Mouse (Mus musculus) hindbrain, postnatal 0 days (tissue): ENCODE measurements at regions not wholly inside any gene's neighbourhood (a gene's known extent, or its start where the extent isn't known, plus 50 kb on each side); places are given as distances from the start of the nearest gene placed in this dataset.

Experiments
- ATAC-seq: fragments of 200-750 bp; cut with Nextera tagmentation; 2 replicates; pipeline ENCODE4 v1.8.0; 2017; ENCODE audit warnings: mild to moderate bottlenecking, moderate TSS enrichment, moderate library complexity
- DNase-seq: peaks from one replicate; pipeline ENCODE4 v3.0.0-alpha.2; 2015; ENCODE audit warnings: low spot score
- H3K27ac ChIP-seq: fragments of 300-500 bp; sonication (generic); 2 replicates; pipeline ENCODE4 v1.5.1; 2014; ENCODE audit warnings: mild to moderate bottlenecking
- H3K27me3 ChIP-seq: fragments of 300-500 bp; sonication (generic); 2 replicates; pipeline ENCODE4 v1.6.1; 2014; ENCODE audit warnings: low read length, mixed read lengths; ENCODE audit not compliant: insufficient read depth
- H3K36me3 ChIP-seq: fragments of 300-500 bp; sonication (generic); 2 replicates; pipeline ENCODE4 v1.6.1; 2014; ENCODE audit warnings: low read length, mixed read lengths; ENCODE audit not compliant: insufficient read depth
- H3K4me1 ChIP-seq: fragments of 300-500 bp; sonication (generic); 2 replicates; pipeline ENCODE4 v1.6.1; 2014; ENCODE audit warnings: antibody characterized with exemption, low read length, mixed read lengths; ENCODE audit not compliant: insufficient read depth
- H3K4me2 ChIP-seq: fragments of 300-500 bp; sonication (generic); 2 replicates; pipeline ENCODE4 v1.6.1; 2014; ENCODE audit warnings: low read depth, mild to moderate bottlenecking, low read length, moderate library complexity, mixed read lengths
- H3K4me3 ChIP-seq: fragments of 300-500 bp; sonication (generic); 2 replicates; pipeline ENCODE4 v1.5.1; 2014; ENCODE audit warnings: low read length
- H3K9ac ChIP-seq: fragments of 300-500 bp; sonication (generic); replicated peaks from 2 replicates; pipeline ENCODE4 v1.6.1; 2014; ENCODE audit warnings: mild to moderate bottlenecking, low read length, moderate library complexity, mixed read lengths
- H3K9me3 ChIP-seq: fragments of 300-500 bp; sonication (generic); 2 replicates; pipeline ENCODE4 v1.6.1; 2016; ENCODE audit warnings: low read length, mixed read lengths
- CTCF ChIP-seq: IDR thresholded peaks from 2 replicates; pipeline ENCODE4 v1.5.1; 2016; ENCODE audit warnings: antibody characterized with exemption, control low read depth, low read depth
- WGBS: fragments of 180-500 bp; shearing (Covaris S2); extraction: QIAGEN DNeasy Blood & Tissue Kit; methylation state at CpG from one replicate; pipeline ENCODE4 v1.1.7; 2014; 5-methylcytosine and 5-hydroxymethylcytosine counted together

DNA sequence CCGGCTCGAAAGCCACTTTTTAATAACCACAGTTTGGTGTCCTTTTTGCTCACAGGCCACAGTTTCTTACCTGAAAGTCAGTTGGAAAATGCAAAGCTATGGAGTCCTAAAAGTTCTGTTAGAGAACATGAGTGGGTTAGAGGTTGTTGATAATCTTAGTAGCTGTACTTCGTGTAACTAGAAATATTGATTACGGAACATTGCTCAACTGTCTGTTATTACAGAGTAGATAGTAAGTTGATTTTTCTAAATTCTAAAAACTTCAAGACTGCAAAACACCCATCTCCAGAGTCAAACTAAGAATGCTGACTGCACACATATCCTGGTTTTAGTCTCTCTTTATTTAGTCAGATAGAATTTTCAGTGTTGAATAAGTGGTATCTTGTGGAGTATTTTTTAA, 111.0 kb downstream of the Slc38a4 start:
- Histone ChIP-seq H3K4me3 (no peak overlapping the region), H3K4me1 (no peaks in the 10 kb centered on the region), H3K4me2 (no peak overlapping the region), H3K9me3 (no peaks in the 10 kb centered on the region), H3K27me3 (no peaks in the 10 kb centered on the region), H3K27ac (no peak overlapping the region), H3K36me3 (no peaks in the 10 kb centered on the region), H3K9ac (no peak overlapping the region)
- ATAC-seq (no peak), DNase-seq (no peak)
- 93% methylated on average over 4 of the region's 4 CpGs for WGBS
- TF ChIP-seq CTCF: no peak

DNA sequence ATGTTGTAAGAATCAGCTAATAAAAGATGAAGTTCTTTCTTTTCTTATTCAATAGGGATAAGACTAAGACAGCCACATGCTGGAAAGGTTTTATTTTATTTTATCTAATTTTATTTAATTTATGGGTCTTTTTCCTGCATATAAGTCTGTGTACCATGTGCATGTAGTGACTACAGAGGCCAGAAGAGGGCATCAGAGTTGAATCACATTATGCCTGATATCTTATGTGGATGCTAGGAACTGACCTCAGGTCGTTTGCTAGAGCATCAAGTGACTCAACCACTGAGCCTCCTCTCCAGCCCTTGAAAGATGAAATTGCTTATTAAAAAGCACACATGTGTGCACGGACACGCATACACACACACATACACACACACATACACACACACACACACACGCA, 113.1 kb downstream of the Slc38a4 start:
- WGBS: 88% methylated on average over 4 of the region's 4 CpGs
- Histone ChIP-seq H3K4me3 (no peak overlapping the region), H3K36me3 (no peaks in the 10 kb centered on the region), H3K27me3 (no peaks in the 10 kb centered on the region), H3K27ac (no peak overlapping the region), H3K9ac (no peak overlapping the region), H3K4me2 (no peak overlapping the region), H3K9me3 (no peaks in the 10 kb centered on the region), H3K4me1 (no peaks in the 10 kb centered on the region)
- peak; percentile 35 for TF ChIP-seq CTCF
- DNase-seq: no peak
- ATAC-seq: no peak

DNA sequence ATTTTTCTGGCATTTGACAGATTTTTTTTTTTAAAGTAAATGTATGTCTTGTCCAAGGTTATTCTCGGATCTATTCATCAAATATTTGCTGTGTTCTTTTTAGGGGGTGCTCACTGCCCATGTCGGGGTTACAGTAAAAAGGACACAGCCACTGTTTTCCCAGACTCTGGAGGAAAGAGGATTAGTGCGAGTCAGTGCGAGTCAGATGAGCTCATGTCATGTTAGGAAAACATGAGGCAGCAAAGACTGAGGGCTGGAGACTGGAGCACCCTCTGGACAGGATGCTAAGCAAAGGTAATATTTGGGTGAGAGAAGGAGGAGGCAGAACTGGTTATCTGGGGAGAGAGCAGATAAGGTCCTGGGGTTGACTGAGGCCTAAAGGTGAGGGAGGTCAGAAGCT, 117.3 kb downstream of the Slc38a4 start:
- no peaks in the 10 kb centered on the region for H3K36me3 ChIP-seq
- WGBS: 87% methylated on average over 4 of the region's 4 CpGs
- H3K27ac ChIP-seq: no peak overlapping the region
- no peak overlapping the region for H3K9ac ChIP-seq
- no peaks in the 10 kb centered on the region for H3K9me3 ChIP-seq
- no peak for TF ChIP-seq CTCF
- no peaks in the 10 kb centered on the region for H3K27me3 ChIP-seq
- no peak overlapping the region for H3K4me2 ChIP-seq
- DNase-seq: no peak
- no peaks in the 10 kb centered on the region for H3K4me1 ChIP-seq
- ATAC-seq: no peak
- H3K4me3 ChIP-seq: no peak overlapping the region

DNA sequence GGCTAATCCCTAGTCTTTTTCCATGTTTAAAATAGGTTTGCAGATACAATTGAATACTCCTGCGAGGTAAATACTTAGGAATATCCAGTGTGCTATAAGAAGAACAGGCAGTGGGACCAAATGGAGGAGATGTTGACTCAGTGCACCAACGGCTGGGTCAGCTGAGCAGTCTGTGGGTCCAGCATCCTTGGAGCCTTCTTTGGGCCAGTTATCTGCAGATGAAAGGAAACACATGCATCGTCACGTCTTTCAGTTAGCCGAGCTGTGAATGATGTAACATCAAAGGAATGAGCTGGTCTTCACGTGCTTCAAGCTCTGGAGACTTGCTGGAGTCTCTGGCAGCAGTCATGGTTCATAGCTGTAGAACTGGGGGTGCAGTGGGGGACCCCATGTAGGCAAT, 118.1 kb downstream of the Slc38a4 start:
- 87% methylated on average over 6 of the region's 6 CpGs for WGBS
- no peak overlapping the region for H3K4me3 ChIP-seq
- H3K4me1 ChIP-seq: no peaks in the 10 kb centered on the region
- ATAC-seq (no peak), DNase-seq (no peak)
- no peak overlapping the region for H3K9ac ChIP-seq
- H3K9me3 ChIP-seq: no peaks in the 10 kb centered on the region
- no peak overlapping the region for H3K27ac ChIP-seq
- no peak overlapping the region for H3K4me2 ChIP-seq
- H3K27me3 ChIP-seq: no peaks in the 10 kb centered on the region
- no peak for TF ChIP-seq CTCF
- H3K36me3 ChIP-seq: no peaks in the 10 kb centered on the region

DNA sequence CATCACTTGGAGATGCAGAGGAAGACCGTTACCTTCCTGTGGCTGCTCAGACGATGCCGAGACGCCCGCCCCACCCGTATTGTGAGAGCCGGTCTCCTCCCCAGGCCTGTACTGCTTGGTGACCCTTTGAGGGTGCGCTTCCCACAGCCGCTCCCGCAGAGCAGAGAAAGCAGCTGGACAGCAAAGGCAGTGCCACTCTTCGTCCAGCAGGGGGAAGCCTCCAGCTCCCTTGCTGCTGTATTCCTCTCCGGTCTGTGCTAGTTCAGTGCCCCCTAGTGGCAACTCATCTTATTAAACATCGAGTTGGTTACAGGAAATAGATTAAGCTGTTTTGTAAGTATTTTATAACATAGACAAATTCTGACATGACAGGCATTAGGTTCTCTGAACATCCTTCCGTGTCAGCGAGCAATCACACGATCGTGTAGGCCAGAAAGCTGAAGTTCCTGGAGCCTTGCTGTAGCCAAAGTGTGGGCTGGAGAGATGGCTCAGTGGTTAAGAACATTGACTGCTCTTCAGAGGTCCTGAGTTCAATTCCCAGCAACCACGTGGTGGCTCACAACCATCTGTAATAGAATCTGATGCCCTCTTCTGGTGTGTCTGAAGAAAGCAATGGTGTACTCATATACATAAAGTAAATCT, 118.9 kb downstream of the Slc38a4 start:
- no peaks in the 10 kb centered on the region for H3K9me3 ChIP-seq
- no peaks in the 10 kb centered on the region for H3K36me3 ChIP-seq
- H3K4me3 ChIP-seq: peak overlapping the region; percentile 21
- ATAC-seq: peak; percentile 93
- TF ChIP-seq CTCF: peak; percentile 100
- no peak overlapping the region for H3K27ac ChIP-seq
- H3K27me3 ChIP-seq: no peaks in the 10 kb centered on the region
- peak; percentile 97 for DNase-seq
- peak overlapping the region; percentile 50 for H3K4me2 ChIP-seq
- 6% methylated on average over 18 of the region's 18 CpGs for WGBS
- no peaks in the 10 kb centered on the region for H3K4me1 ChIP-seq
- peak overlapping the region; percentile 44; the same call in 1 of the 2 replicates for H3K9ac ChIP-seq

DNA sequence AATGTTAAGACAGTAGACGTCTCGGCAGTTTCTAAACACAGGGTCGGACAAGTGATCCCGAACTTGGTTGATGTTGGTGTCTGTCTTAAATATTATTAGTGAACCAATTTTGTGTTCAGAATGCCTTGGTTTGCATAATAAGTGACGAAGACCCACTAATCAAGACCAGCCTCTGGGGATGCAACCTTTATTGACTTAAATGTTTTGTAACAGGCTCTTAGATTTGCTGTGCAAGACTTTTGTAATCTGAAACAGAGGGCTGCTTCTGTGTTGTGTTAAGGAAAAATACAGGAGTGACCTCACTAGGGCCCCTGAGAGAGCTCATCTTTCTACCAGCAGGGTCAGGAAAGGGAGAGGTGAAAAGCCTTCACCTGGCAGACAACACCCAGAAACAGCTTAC, 119.5 kb downstream of the Slc38a4 start:
- TF ChIP-seq CTCF: no peak
- no peak for ATAC-seq
- Histone ChIP-seq H3K9me3 (no peaks in the 10 kb centered on the region), H3K4me2 (peak overlapping the region; percentile 50), H3K36me3 (no peaks in the 10 kb centered on the region), H3K4me3 (peak overlapping the region; percentile 21; the same call in 1 of the 2 replicates), H3K27me3 (no peaks in the 10 kb centered on the region), H3K27ac (no peak overlapping the region), H3K9ac (peak overlapping the region; percentile 44; the same call in 1 of the 2 replicates), H3K4me1 (no peaks in the 10 kb centered on the region)
- no peak for DNase-seq
- WGBS: 82% methylated on average over 5 of the region's 5 CpGs

DNA sequence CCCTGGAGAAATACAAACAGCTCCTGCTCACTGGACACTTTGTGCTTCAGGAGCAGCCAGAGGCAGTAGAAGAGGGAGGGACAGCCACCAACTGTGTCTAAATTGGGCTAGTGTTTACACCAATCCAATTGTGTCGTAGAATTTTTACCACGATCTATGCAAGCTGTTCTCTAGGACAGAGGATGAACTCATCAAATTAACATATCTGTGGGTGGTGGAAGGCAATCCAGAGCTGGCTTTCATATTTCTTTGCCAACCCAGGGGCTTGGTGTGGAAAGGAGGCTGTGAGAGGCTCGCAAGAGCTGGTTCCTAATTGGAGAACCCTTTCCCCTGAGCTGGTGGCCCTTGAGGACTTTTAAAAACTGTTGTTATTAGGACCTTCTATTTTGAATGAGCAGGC, 122.3 kb downstream of the Slc38a4 start:
- H3K9ac ChIP-seq: no peak overlapping the region
- no peaks in the 10 kb centered on the region for H3K9me3 ChIP-seq
- H3K4me1 ChIP-seq: no peaks in the 10 kb centered on the region
- H3K36me3 ChIP-seq: no peaks in the 10 kb centered on the region
- no peak overlapping the region for H3K27ac ChIP-seq
- DNase-seq: no peak
- no peaks in the 10 kb centered on the region for H3K27me3 ChIP-seq
- no peak for ATAC-seq
- no peak overlapping the region for H3K4me2 ChIP-seq
- 21% methylated on average over 3 of the region's 3 CpGs for whole genome bisulfite sequencing
- H3K4me3 ChIP-seq: no peak overlapping the region
- TF ChIP-seq CTCF: no peak
